Mouse (Mus musculus): ENCODE measurements around the gene Ehhadh.
"Not testable (repeated sequence)": the region's sequence is repeated elsewhere in the genome, so short reads cannot be mapped to it uniquely, and the experiment has no call there.

Gene Ehhadh

GRCm38 (mm10) chr16:21793875-21794696 is 6.5 kb upstream of the Ehhadh start, which contains the start of gene Map3k13:
TSS of gene Map3k13 (plus strand) at chr16:21794346.
- peak; percentile 98 for DNase-seq (ENCODE audit: low spot score)

GRCm38 (mm10) chr16:21793080-21793810 is 5.6 kb upstream of the Ehhadh start:
- DNase-seq (ENCODE audit: low spot score): not testable (repeated sequence)

- DNase-seq (ENCODE audit: low spot score): no peak
Measured at GRCm38 (mm10) chr16:21791779-21792178, 4.2 kb upstream of the Ehhadh start.

DNA sequence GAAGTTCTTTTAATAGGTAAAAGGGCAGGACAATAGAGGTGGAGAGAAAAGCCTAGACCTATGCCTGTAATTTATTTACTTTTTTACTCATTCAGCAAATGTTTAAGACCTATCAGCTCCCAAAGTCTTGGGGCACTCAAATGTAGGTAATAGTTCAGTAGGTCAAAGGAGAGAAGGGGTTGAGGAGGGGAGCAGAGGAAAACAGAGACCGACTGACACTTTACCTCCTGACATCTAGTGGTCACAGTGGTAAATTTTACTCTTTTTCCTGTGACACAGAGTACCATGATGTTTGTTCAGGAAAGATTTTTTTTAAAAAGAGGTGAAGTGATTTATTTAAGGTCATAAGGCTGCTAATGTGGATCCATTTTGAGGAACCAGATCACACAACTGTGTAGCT is 2.9 kb upstream of the Ehhadh start:
- DNase-seq (ENCODE audit: low spot score): no peak

DNA sequence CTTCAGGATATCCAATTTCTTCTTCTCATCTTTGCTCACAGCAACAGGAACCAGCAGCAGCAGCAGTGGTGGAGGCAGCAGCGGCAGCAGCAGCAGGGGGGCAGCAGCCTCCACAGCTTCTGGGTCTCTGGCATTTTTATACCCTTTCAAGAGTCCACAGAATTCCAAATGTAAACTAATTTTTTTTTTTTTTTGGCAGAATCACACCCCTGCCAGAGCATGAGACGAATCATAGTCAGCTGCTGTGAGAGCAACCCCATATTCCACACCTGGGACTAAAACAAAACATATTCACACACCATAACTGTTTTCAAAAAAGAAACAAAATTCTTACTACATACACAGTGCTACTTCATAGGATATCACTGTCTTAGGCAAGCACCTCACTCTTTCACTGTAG is 1.6 kb upstream of the Ehhadh start:
- DNase-seq (ENCODE audit: low spot score): no peak

DNA sequence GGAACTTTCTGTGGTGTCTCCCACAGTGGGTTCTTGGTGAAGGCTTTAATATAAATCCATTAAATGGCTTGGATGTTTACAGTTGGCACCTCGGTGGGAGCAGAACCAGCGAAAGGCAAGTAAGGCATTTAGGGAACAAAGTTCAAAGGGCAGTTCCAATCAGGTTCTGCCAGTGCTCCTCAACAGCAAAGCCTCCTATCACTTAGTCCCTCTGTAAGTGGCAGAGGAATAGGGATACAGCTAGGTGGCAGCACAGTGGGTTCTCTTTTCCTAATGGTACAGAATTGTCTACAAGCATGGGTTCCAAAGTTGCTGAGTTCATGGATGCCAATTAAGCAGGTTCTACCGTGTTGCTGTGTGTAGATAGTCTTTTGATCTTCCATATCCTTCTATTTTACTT is 974 bp upstream of the Ehhadh start:
- DNase-seq (ENCODE audit: low spot score): peak; percentile 21

GRCm38 (mm10) chr16:21786317-21786716 is 1.3 kb downstream of the Ehhadh start:
- DNase-seq (ENCODE audit: low spot score): no peak

DNA sequence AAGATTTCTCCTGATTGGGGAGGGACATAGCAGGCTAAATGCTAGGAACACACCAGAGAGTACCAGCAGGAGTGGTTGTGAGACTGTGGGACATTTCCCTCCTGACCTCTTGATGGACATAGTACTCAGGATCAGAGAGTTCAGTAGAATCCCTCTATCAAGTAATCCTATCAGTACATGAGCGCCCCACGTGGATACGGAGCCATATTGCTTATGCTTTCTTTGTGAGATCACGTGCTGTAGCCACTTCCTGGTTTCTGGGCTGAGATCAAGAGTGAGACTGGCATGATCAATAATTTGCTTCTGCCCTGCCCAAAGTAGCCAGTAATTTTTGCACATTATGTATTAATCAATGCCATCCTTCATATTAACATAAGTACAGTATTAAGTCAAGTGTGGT is 2.6 kb downstream of the Ehhadh start:
- DNase-seq (ENCODE audit: low spot score): no peak

DNA sequence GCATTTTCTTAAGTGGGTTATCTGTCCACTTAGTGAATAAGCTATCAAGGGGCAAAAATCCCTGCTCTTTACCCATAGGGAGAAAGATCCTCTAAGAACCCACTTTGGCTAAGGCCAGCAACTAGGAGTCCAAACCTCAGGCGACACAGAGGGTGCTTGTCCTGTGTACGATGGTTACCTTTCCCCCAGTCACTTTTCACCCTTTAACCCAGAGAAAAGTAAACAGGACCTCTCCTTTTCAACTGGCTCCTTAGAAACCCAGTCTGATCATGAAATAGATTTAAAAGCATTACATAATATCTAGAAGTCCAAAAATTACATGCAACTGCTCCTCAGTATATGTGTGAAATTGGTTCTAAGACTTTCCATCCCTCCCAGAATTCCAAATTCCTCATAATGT is 4.8 kb downstream of the Ehhadh start:
- DNase-seq (ENCODE audit: low spot score): no peak

- no peak for DNase-seq (ENCODE audit: low spot score)
Measured at GRCm38 (mm10) chr16:21781895-21782294, 5.7 kb downstream of the Ehhadh start.

DNA sequence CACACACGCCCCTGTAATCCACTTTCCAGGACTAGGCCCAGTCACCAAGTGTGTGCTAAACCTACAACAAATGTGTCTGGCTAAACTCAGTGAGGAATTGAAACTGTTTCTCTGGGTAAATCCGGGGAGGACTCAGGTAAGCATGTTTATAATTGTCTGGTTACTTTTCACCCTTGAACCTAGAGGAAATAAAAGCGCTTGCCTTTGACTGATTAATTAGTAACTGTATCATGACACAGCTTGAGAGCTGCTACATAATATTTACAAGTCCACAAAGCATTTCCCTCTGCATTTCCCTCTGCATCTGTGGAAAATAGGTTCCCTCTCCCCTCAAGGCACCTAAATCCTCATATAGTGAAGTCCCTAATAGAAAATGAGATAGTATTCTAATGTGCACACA is 6.3 kb downstream of the Ehhadh start:
- DNase-seq (ENCODE audit: low spot score): no peak

DNA sequence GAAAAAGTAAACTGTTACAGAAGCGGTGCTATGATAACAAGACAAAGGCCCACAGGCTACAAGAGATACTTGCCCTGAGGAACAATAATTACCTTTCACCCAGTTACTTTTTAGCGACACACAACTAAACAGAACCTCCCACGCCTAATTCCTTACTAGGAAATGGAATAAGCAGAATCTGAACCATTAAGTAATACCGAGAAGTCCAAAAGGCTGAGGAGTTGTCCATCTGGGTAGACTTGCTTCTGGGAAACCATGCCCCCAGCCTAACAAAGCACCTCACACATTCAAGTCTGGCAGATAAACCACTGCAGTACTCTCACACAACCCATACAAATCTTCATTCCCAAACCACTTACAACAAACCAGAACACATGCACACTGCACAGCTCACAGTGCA is 8.5 kb downstream of the Ehhadh start:
- DNase-seq (ENCODE audit: low spot score): no peak

- DNase-seq (ENCODE audit: low spot score): peak; percentile 66
Measured at GRCm38 (mm10) chr16:21778293-21778866, 9.2 kb downstream of the Ehhadh start.

DNA sequence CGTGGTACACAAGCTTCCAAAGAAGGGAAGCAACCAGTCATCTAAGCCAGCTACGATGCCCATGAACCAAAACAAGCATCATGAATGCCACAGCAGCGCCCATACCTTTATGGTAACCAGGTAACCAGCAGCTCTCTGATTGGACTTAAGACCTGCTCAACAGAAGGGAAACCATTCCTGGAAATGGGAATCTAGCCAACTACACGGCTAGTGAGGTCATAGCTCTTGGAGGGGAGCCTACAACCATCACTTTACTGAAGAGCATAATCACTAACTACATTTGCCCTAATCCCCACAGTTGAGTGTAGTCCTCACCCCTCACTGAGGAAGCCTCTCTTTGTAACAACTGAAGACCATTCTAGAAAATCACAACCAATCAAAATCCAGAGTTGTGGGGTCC is 12.9 kb downstream of the Ehhadh start:
- no peak for DNase-seq (ENCODE audit: low spot score)

GRCm38 (mm10) chr16:21769667-21770066 is 17.9 kb downstream of the Ehhadh start:
- DNase-seq (ENCODE audit: low spot score): peak; percentile 31

- no peak for DNase-seq (ENCODE audit: low spot score)
Measured at GRCm38 (mm10) chr16:21768255-21768654, 19.4 kb downstream of the Ehhadh start.

DNA sequence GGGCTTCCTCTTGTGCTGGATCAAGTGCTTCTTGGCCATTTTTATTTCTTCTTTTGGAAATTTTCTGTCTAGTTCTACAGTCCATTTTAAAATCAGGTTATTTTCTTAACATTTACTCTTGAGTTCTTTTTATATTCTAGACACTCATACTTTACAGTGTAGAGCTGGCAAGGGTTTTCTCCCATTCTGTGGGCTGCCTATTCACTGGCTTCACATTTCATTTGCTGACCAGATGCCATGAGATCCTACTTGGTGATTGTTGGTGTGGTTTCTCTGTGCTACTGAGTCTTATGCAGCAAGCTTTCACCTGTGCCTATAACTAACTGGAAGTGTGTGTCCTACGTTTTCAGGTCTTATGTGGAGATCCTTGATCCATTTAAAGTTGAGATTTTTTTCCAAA is 29.2 kb downstream of the Ehhadh start:
- DNase-seq (ENCODE audit: low spot score): no peak

- no peak for DNase-seq (ENCODE audit: low spot score)
Measured at GRCm38 (mm10) chr16:21743401-21743800, 44.2 kb downstream of the Ehhadh start.

GRCm38 (mm10) chr16:21742898-21743297 is 44.7 kb downstream of the Ehhadh start:
- DNase-seq (ENCODE audit: low spot score): no peak

GRCm38 (mm10) chr16:21742191-21742870 is 45.3 kb downstream of the Ehhadh start:
- DNase-seq (ENCODE audit: low spot score): no peak

DNA sequence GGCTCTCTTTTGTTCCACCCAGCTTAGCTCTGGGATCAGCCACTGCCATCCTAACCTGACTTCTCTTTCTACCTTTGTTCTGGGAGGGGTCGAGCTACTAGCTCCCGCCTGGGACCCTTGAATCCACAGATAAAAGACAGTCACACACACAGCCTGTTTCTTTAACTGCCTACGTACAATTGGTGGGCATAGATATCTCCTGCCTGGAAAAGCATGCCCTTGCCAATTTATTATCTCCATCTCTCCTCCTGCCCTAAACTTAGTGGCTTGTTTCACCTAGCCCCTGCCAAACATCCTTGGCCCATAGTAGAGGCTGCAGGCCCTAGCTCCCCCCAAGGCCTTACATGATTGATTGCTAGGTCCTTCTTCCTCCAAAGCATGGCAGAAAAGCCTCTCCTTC is 46.1 kb downstream of the Ehhadh start:
- DNase-seq (ENCODE audit: low spot score): no peak

DNA sequence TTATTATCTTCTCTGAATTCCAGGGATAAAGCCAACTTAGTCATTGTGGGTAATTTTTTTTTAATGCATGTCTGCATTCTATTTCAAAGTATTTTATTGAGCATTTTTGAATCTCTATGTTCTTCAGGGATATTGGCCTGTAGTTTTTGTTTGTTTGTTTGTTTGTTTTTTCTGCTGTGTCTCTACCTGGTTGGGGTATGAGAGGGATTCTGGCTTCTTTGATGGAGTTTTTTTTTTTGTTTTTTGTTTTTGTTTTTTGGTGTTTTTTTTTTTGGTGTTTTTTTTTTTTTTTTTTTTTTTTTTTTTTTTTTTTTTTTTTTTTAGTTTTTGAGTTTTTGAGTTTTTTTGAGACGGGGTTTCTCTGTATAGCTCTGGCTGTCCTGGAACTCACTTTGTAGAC is 52.0 kb downstream of the Ehhadh start:
- no peak for DNase-seq (ENCODE audit: low spot score)

All from embryo, embryonic 10.5 days (tissue).